Mouse (Mus musculus): ENCODE measurements around the gene 4930524B15Rik.

DNA sequence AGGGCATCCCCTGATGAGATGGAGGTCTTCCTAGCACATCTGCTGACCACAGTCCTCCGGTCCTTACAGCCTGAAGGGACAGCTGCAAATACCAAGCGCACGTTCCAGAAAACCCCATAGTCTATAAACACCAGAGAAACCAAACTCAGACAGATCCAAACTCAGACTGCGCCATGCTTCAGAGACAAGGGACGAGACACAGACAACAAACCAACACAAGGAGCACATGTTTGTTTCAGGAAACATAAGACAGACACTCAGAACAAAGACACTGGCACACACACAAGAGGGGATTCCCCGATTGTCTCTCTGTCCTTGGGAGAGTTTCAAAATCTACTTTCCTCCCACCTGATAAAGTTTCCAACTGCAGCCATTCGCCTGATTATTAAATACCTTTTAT, 16.4 kb downstream of the 4930524B15Rik start:
- TF ChIP-seq CTCF (IDR thresholded peaks at IDR 0.05; ENCODE audit: borderline replicate concordance, control insufficient read depth, extremely low read depth, insufficient read depth, low read length, poor library complexity), result no peak
- TF ChIP-seq POLR2A (IDR thresholded peaks at IDR 0.05; ENCODE audit: control insufficient read depth, extremely low read depth, insufficient read depth, low read length, poor library complexity), result no peak
